Mouse (Mus musculus) adrenal gland, adult 2 months (tissue): ENCODE data around the gene Espl1. TPM values are rescaled to one million over a fixed set of nuclear protein-coding genes. Genes with fewer than 3 reads are reported as not detected.

ENCODE experiments used
- polyA plus RNA-seq: library from polyadenylated mRNA; depleted of rRNA; stranded (reverse); fragments of >200 nt; gene quantifications from 2 replicates; pipeline ENCODE4 v1.2.3, GENCODE M21; 2012; rRNA removed
- total RNA-seq, 2 experiments: library from RNA; stranded (reverse); gene quantifications; 2 replicates each; pipeline ENCODE4 v1.2.3; 2021

The Espl1 gene
- total and polyA plus RNA-seq, 3 experiments = 0.86 to 2.5 (median 1.8) TPM

Other genes starting within 250 kb of the Espl1 start
- gene Eif4b, start 222.5 kb upstream of the Espl1 start, total RNA-seq = 100 to 1,000 TPM; 230 to 238 TPM
- 28.8 and 43.7 TPM in 2 replicates for gene Eif4b, start 222.5 kb upstream of the Espl1 start, polyA plus RNA-seq
- gene Tns2, start 195.9 kb upstream of the Espl1 start, total RNA-seq = 10 to 100 TPM; 75.2 to 91.8 TPM
- gene Tns2, start 195.9 kb upstream of the Espl1 start, polyA plus RNA-seq = 101 and 107 TPM in 2 replicates
- gene Spryd3, start 160.0 kb upstream of the Espl1 start, total RNA-seq = 10 to 100 TPM; 27.4 to 48.9 TPM
- gene Spryd3, start 160.0 kb upstream of the Espl1 start, polyA plus RNA-seq = 38.3 and 48.4 TPM in 2 replicates
- gene Igfbp6, start 151.9 kb upstream of the Espl1 start, total RNA-seq = 10 to 100 TPM; 37.7 to 71.0 TPM
- gene Igfbp6, start 151.9 kb upstream of the Espl1 start, polyA plus RNA-seq = 65.0 and 78.9 TPM in 2 replicates
- under 1 TPM; 0.35 to 0.49 TPM for gene Soat2, start 145.7 kb upstream of the Espl1 start, total RNA-seq
- 0.88 and 0.92 TPM in 2 replicates for gene Soat2, start 145.7 kb upstream of the Espl1 start, polyA plus RNA-seq
- 10 to 100 TPM; 48.6 to 60.7 TPM for gene Zfp740, start 93.0 kb upstream of the Espl1 start, total RNA-seq
- 13.9 and 14.4 TPM in 2 replicates for gene Zfp740, start 93.0 kb upstream of the Espl1 start, polyA plus RNA-seq
- 100 to 1,000 TPM in 1 of 2 experiments, 10 to 100 TPM in 1; 71.2 to 106 TPM for gene Csad, start 91.5 kb upstream of the Espl1 start, total RNA-seq
- gene Csad, start 91.5 kb upstream of the Espl1 start, polyA plus RNA-seq = 128 and 216 TPM in 2 replicates
- 1 to 10 TPM; 2.0 to 4.7 TPM for gene Itgb7, start 64.3 kb upstream of the Espl1 start, total RNA-seq
- 2.3 and 2.4 TPM in 2 replicates for gene Itgb7, start 64.3 kb upstream of the Espl1 start, polyA plus RNA-seq
- gene Rarg, start 38.7 kb upstream of the Espl1 start, total RNA-seq = 10 to 100 TPM; 21.0 to 35.8 TPM
- gene Rarg, start 38.7 kb upstream of the Espl1 start, polyA plus RNA-seq = 29.9 and 32.4 TPM in 2 replicates
- not detected for gene Gm9918, start 25.7 kb upstream of the Espl1 start, total RNA-seq
- 0.47 and 0.87 TPM in 2 replicates for gene Gm9918, start 25.7 kb upstream of the Espl1 start, polyA plus RNA-seq
- gene Mfsd5, start 16.8 kb upstream of the Espl1 start, total RNA-seq = 10 to 100 TPM; 38.2 to 46.3 TPM
- gene Mfsd5, start 16.8 kb upstream of the Espl1 start, polyA plus RNA-seq = 99.6 and 108 TPM in 2 replicates
- gene Pfdn5, start 29.9 kb downstream of the Espl1 start, total RNA-seq = 100 to 1,000 TPM; 416 to 441 TPM
- gene Pfdn5, start 29.9 kb downstream of the Espl1 start, polyA plus RNA-seq = 19.1 and 19.8 TPM in 2 replicates
- gene Myg1, start 35.4 kb downstream of the Espl1 start, total RNA-seq = 10 to 100 TPM; 54.1 to 60.3 TPM
- 73.3 and 77.5 TPM in 2 replicates for gene Myg1, start 35.4 kb downstream of the Espl1 start, polyA plus RNA-seq
- gene Aaas, start 54.5 kb downstream of the Espl1 start, total RNA-seq = 10 to 100 TPM; 16.8 to 18.1 TPM
- gene Aaas, start 54.5 kb downstream of the Espl1 start, polyA plus RNA-seq = 44.9 and 46.6 TPM in 2 replicates
- under 1 TPM; 0.09 to 0.14 TPM for gene Sp7, start 70.9 kb downstream of the Espl1 start, total RNA-seq
- gene Sp7, start 70.9 kb downstream of the Espl1 start, polyA plus RNA-seq = 0.50 and 0.55 TPM in 2 replicates
- gene Sp1, start 109.9 kb downstream of the Espl1 start, total RNA-seq = 10 to 100 TPM; 71.7 to 72.1 TPM
- gene Sp1, start 109.9 kb downstream of the Espl1 start, polyA plus RNA-seq = 8.5 and 11.1 TPM in 2 replicates
- 1 to 10 TPM; 1.0 to 1.6 TPM for gene Amhr2, start 149.1 kb downstream of the Espl1 start, total RNA-seq
- gene Amhr2, start 149.1 kb downstream of the Espl1 start, polyA plus RNA-seq = 1.3 and 2.5 TPM in 2 replicates
- 100 to 1,000 TPM; 105 to 197 TPM for gene Prr13, start 162.8 kb downstream of the Espl1 start, total RNA-seq
- gene Prr13, start 162.8 kb downstream of the Espl1 start, polyA plus RNA-seq = 213 and 313 TPM in 2 replicates
- 100 to 1,000 TPM; 641 to 760 TPM for gene Pcbp2, start 174.3 kb downstream of the Espl1 start, total RNA-seq
- gene Pcbp2, start 174.3 kb downstream of the Espl1 start, polyA plus RNA-seq = 388 and 545 TPM in 2 replicates
- not detected for gene Gm10337, start 207.5 kb downstream of the Espl1 start, total RNA-seq
- gene Gm10337, start 207.5 kb downstream of the Espl1 start, polyA plus RNA-seq = not detected in 2 replicates
- gene Map3k12, start 220.8 kb downstream of the Espl1 start, total RNA-seq = 10 to 100 TPM in 1 of 2 experiments, 1 to 10 TPM in 1; 5.2 to 15.1 TPM
- gene Map3k12, start 220.8 kb downstream of the Espl1 start, polyA plus RNA-seq = 10.6 and 12.0 TPM in 2 replicates
- gene Tarbp2, start 221.9 kb downstream of the Espl1 start, total RNA-seq = 10 to 100 TPM; 30.5 to 32.5 TPM
- gene Tarbp2, start 221.9 kb downstream of the Espl1 start, polyA plus RNA-seq = 60.7 and 64.1 TPM in 2 replicates
- gene Npff, start 228.7 kb downstream of the Espl1 start, total RNA-seq = 1 to 10 TPM in 1 of 2 experiments, under 1 TPM in 1; 0.62 to 2.1 TPM
- gene Npff, start 228.7 kb downstream of the Espl1 start, polyA plus RNA-seq = 2.9 and 4.0 TPM in 2 replicates